Mouse (Mus musculus): ENCODE results near the gene Rnpep. TPM values are rescaled to one million over a fixed set of nuclear protein-coding genes. Genes with fewer than 3 reads are reported as not detected.
A peak's percentile ranks its signal among the peaks of the same experiment; 100 is the strongest.

Gene Rnpep
- polyA plus RNA-seq, 1 experiment from 2014 or later, result 96.1 TPM

- H3K36me3 ChIP-seq (replicated peaks; ENCODE audit: control insufficient read depth, insufficient read depth), result peaks cover 60% of the 10 kb centered on the region
- H3K9ac ChIP-seq, result no peak overlapping the region
- DNase-seq (ENCODE audit: low spot score) (no peak), ATAC-seq (ENCODE audit: low FRiP score) (no peak)
- H3K4me2 ChIP-seq (replicated peaks), result no peak overlapping the region
- no peak overlapping the region for H3K27ac ChIP-seq
- WGBS, result 87% methylated on average over 9 of the region's 9 CpGs
- no peaks in the 10 kb centered on the region for H3K9me3 ChIP-seq (ENCODE audit: control insufficient read depth, low read length)
- no peak overlapping the region for H3K4me3 ChIP-seq (replicated peaks; ENCODE audit: low read length)
- peaks cover 8% of the 10 kb centered on the region; the same call in 1 of the 2 replicates for H3K4me1 ChIP-seq (replicated peaks; ENCODE audit: control insufficient read depth, insufficient read depth, low read length)
- no peaks in the 10 kb centered on the region for H3K27me3 ChIP-seq (ENCODE audit: control insufficient read depth, insufficient read depth, low read length)
These were observed 20.6 kb downstream of the Rnpep start for GRCm38 (mm10) chr1:135263316-135263715.

- Histone ChIP-seq H3K36me3 (replicated peaks; ENCODE audit: control insufficient read depth, insufficient read depth) (peaks cover 56% of the 10 kb centered on the region), H3K4me3 (replicated peaks; ENCODE audit: low read length) (no peak overlapping the region), H3K9ac (no peak overlapping the region), H3K4me2 (replicated peaks) (no peak overlapping the region), H3K27ac (no peak overlapping the region), H3K4me1 (replicated peaks; ENCODE audit: control insufficient read depth, insufficient read depth, low read length) (peaks cover 10% of the 10 kb centered on the region; the same call in 1 of the 2 replicates), H3K9me3 (ENCODE audit: control insufficient read depth, low read length) (no peaks in the 10 kb centered on the region), H3K27me3 (ENCODE audit: control insufficient read depth, insufficient read depth, low read length) (no peaks in the 10 kb centered on the region)
- DNase-seq (ENCODE audit: low spot score) (no peak), ATAC-seq (ENCODE audit: low FRiP score) (no peak)
- 82% methylated on average over 3 of the region's 3 CpGs for WGBS
These were observed 21.6 kb downstream of the Rnpep start for GRCm38 (mm10) chr1:135262329-135262728.

DNA sequence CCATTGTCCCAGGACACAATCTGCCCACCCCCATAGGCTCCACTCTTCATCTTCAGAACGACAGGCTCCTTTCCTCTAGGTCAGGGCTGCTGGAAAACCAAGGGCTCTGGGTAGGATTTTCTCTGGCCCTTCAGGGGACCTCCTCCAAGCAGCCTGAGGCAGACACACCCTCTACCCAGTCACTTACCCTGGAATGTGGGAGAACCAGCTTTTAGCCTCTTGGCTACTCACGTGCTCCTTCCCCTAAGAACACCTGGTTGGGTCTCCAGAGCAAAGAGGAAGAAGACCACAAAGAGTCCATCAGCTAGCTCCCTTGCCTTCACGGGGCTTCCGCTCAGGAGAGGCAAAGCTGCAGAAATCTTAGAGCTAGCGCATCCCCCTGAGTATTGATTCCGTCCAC, 23.0 kb downstream of the Rnpep start:
- no peak for ATAC-seq (ENCODE audit: low FRiP score)
- 74% methylated on average over 6 of the region's 6 CpGs for WGBS

DNA sequence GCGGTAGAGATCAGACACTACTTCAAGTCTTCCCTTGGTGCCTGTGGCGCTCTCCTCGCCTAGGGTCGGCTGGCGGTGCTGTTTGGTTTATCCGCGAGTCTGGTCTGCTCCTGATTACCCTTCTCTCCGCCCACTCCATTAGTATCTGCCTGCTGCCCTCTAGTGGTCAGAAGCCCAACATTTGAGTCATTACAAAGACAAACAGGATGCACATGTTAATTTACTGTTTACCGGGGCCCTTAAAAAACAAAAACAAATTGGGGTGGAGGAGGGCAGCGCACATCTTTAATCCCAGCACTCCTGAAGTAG, 24.8 kb downstream of the Rnpep start:
- H3K4me2 ChIP-seq (replicated peaks), result peak overlapping the region; percentile 48
- peaks cover 27% of the 10 kb centered on the region for H3K36me3 ChIP-seq (replicated peaks; ENCODE audit: control insufficient read depth, insufficient read depth)
- no peak overlapping the region for H3K9ac ChIP-seq
- DNase-seq (ENCODE audit: low spot score) (peak; percentile 91), ATAC-seq (ENCODE audit: low FRiP score) (peak; percentile 80)
- H3K27ac ChIP-seq, result 0 out of 2 replicates have a peak overlapping the region, but pooled peaks have one; percentile 38
- H3K4me3 ChIP-seq (replicated peaks; ENCODE audit: low read length), result peak overlapping the region; percentile 13; the same call in 1 of the 2 replicates
- peaks cover 10% of the 10 kb centered on the region; the same call in 1 of the 2 replicates for H3K4me1 ChIP-seq (replicated peaks; ENCODE audit: control insufficient read depth, insufficient read depth, low read length)
- 2% methylated on average over 10 of the region's 10 CpGs for WGBS
- no peaks in the 10 kb centered on the region for H3K9me3 ChIP-seq (ENCODE audit: control insufficient read depth, low read length)
- H3K27me3 ChIP-seq (ENCODE audit: control insufficient read depth, insufficient read depth, low read length), result no peaks in the 10 kb centered on the region

More for the DNA sequence above, 23.0 kb downstream of the Rnpep start:
- no peak for DNase-seq (ENCODE audit: low spot score)
- Histone ChIP-seq H3K4me3 (replicated peaks; ENCODE audit: low read length) (no peak overlapping the region), H3K27ac (no peak overlapping the region), H3K27me3 (ENCODE audit: control insufficient read depth, insufficient read depth, low read length) (no peaks in the 10 kb centered on the region), H3K4me2 (replicated peaks) (no peak overlapping the region), H3K36me3 (replicated peaks; ENCODE audit: control insufficient read depth, insufficient read depth) (peaks cover 44% of the 10 kb centered on the region), H3K4me1 (replicated peaks; ENCODE audit: control insufficient read depth, insufficient read depth, low read length) (peaks cover 10% of the 10 kb centered on the region; the same call in 1 of the 2 replicates), H3K9me3 (ENCODE audit: control insufficient read depth, low read length) (no peaks in the 10 kb centered on the region), H3K9ac (no peak overlapping the region)

DNA sequence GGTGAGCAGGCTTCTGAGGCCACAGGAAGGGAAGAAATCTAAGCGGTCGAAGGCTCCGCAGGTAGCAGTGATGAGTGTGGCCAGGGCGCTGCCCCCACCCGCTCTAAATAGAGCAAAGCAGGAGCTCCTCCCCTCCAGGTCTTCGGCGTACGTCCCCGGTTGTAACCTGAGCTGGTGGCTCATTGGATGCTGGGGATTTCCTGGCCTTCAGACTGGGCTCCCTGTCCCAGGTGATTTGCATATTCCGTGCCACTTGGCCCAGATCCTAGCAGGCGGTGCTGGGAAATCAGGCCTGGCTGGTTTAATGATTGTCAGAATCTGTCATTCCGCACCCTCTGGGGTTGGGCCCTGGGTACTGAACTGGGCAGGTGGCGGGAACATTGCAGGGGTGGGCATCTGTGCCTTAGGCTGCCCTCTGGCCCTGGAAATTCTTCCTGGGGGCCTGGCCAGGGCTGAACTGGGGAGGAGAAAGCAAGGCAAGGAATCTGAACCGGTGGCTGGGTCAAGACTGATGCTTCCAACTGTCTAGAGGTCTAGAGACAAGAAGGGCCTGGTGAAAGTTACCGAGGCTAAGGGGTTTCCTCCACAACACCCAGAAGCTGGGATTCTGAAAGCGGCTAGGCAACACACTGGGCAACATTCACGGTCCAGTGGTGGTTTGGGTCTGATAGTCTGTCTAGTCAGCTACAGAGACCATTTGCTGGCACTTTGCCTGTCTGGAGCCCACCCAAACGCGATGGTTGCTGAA, 25.3 kb downstream of the Rnpep start, which contains the start of gene Elf3:
Gene Elf3 (minus strand): TSS at position 189 of the 748 bp plus-strand sequence.
- peaks cover 10% of the 10 kb centered on the region; the same call in 1 of the 2 replicates for H3K4me1 ChIP-seq (replicated peaks; ENCODE audit: control insufficient read depth, insufficient read depth, low read length)
- peaks cover 21% of the 10 kb centered on the region for H3K36me3 ChIP-seq (replicated peaks; ENCODE audit: control insufficient read depth, insufficient read depth)
- no peak within 1 kb of the TSS for H3K9ac ChIP-seq
- ATAC-seq (ENCODE audit: low FRiP score) (peak; percentile 46), DNase-seq (ENCODE audit: low spot score) (peak; percentile 49)
- H3K4me3 ChIP-seq (replicated peaks; ENCODE audit: low read length), result peak within 1 kb of the TSS; percentile 13; the same call in 1 of the 2 replicates
- H3K9me3 ChIP-seq (ENCODE audit: control insufficient read depth, low read length), result no peaks in the 10 kb centered on the region
- WGBS, result 5% methylated on average over 19 of the region's 19 CpGs
- 0 out of 2 replicates have a peak within 1 kb of the TSS, but pooled peaks have one; percentile 38 for H3K27ac ChIP-seq
- no peaks in the 10 kb centered on the region for H3K27me3 ChIP-seq (ENCODE audit: control insufficient read depth, insufficient read depth, low read length)
- peak within 1 kb of the TSS; percentile 48 for H3K4me2 ChIP-seq (replicated peaks)

DNA sequence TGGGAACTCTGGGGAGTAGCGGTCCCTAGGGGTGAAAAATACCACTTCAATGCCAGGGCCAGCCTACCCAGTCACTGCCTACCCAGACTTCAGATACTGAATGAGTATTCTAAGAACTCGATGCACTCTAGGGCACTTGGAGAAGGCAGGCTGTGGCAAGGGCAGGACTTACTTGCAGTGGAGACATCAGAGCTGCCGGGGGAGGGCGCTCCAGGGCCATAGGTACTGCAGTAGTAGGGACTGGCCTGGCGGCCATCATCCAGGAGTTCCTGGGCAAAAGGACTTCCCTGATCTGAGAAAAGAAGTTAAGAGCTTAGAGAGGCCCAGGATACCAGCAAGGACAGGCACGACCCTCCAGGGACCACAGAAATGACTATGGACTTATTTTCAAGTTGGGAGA, 27.6 kb downstream of the Rnpep start:
- Histone ChIP-seq H3K4me1 (replicated peaks; ENCODE audit: control insufficient read depth, insufficient read depth, low read length) (peaks cover 10% of the 10 kb centered on the region; the same call in 1 of the 2 replicates), H3K9me3 (ENCODE audit: control insufficient read depth, low read length) (no peaks in the 10 kb centered on the region), H3K27me3 (ENCODE audit: control insufficient read depth, insufficient read depth, low read length) (no peaks in the 10 kb centered on the region), H3K4me3 (replicated peaks; ENCODE audit: low read length) (no peak overlapping the region), H3K4me2 (replicated peaks) (no peak overlapping the region), H3K9ac (no peak overlapping the region), H3K36me3 (replicated peaks; ENCODE audit: control insufficient read depth, insufficient read depth) (no peaks in the 10 kb centered on the region), H3K27ac (no peak overlapping the region)
- DNase-seq (ENCODE audit: low spot score) (no peak), ATAC-seq (ENCODE audit: low FRiP score) (no peak)
- 82% methylated on average over 6 of the region's 6 CpGs for WGBS

DNA sequence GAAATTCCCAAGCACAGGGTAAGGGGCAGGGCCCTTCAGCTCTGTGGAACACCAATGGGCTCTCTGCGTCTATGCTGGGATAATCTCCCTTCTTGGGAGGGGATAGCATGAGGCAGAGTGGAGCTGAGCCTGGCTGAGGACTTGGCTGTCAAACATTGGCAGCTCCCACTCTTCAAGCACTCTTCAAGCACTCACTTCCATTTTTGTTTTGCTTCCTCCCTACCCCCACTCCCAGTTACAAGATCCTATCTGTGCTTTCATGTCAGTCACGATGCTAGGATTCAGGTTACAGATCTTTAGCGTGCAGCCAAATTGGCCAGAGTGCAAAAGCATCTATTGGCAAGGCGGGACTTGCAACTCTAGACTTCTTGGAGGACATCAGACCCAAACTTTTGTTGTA, 31.0 kb downstream of the Rnpep start:
- no peaks in the 10 kb centered on the region for H3K9me3 ChIP-seq (ENCODE audit: control insufficient read depth, low read length)
- H3K4me3 ChIP-seq (replicated peaks; ENCODE audit: low read length), result no peak overlapping the region
- DNase-seq (ENCODE audit: low spot score), result no peak
- H3K36me3 ChIP-seq (replicated peaks; ENCODE audit: control insufficient read depth, insufficient read depth), result no peaks in the 10 kb centered on the region
- H3K4me1 ChIP-seq (replicated peaks; ENCODE audit: control insufficient read depth, insufficient read depth, low read length), result no peaks in the 10 kb centered on the region
- ATAC-seq (ENCODE audit: low FRiP score), result no peak
- no peak overlapping the region for H3K27ac ChIP-seq
- no peak overlapping the region for H3K9ac ChIP-seq
- H3K4me2 ChIP-seq (replicated peaks), result no peak overlapping the region
- H3K27me3 ChIP-seq (ENCODE audit: control insufficient read depth, insufficient read depth, low read length), result no peaks in the 10 kb centered on the region
- 74% methylated on average over 4 of the region's 4 CpGs for WGBS

GRCm38 (mm10) chr1:135251405-135251804, 32.5 kb downstream of the Rnpep start:
- no peak for ATAC-seq (ENCODE audit: low FRiP score)
- no peak overlapping the region for H3K4me3 ChIP-seq (replicated peaks; ENCODE audit: low read length)
- H3K27me3 ChIP-seq (ENCODE audit: control insufficient read depth, insufficient read depth, low read length), result no peaks in the 10 kb centered on the region
- no peaks in the 10 kb centered on the region for H3K4me1 ChIP-seq (replicated peaks; ENCODE audit: control insufficient read depth, insufficient read depth, low read length)
- H3K36me3 ChIP-seq (replicated peaks; ENCODE audit: control insufficient read depth, insufficient read depth), result no peaks in the 10 kb centered on the region
- H3K27ac ChIP-seq, result no peak overlapping the region
- 93% methylated on average over 8 of the region's 8 CpGs for WGBS
- H3K4me2 ChIP-seq (replicated peaks), result no peak overlapping the region
- H3K9me3 ChIP-seq (ENCODE audit: control insufficient read depth, low read length), result no peaks in the 10 kb centered on the region
- DNase-seq (ENCODE audit: low spot score), result no peak
- H3K9ac ChIP-seq, result no peak overlapping the region

GRCm38 (mm10) chr1:135250706-135251105, 33.2 kb downstream of the Rnpep start:
- WGBS, result 88% methylated on average over 2 of the region's 3 CpGs
- Histone ChIP-seq H3K9me3 (ENCODE audit: control insufficient read depth, low read length) (no peaks in the 10 kb centered on the region), H3K27me3 (ENCODE audit: control insufficient read depth, insufficient read depth, low read length) (no peaks in the 10 kb centered on the region), H3K4me2 (replicated peaks) (no peak overlapping the region), H3K9ac (no peak overlapping the region), H3K36me3 (replicated peaks; ENCODE audit: control insufficient read depth, insufficient read depth) (no peaks in the 10 kb centered on the region), H3K4me3 (replicated peaks; ENCODE audit: low read length) (no peak overlapping the region), H3K27ac (no peak overlapping the region), H3K4me1 (replicated peaks; ENCODE audit: control insufficient read depth, insufficient read depth, low read length) (no peaks in the 10 kb centered on the region)
- ATAC-seq (ENCODE audit: low FRiP score) (no peak), DNase-seq (ENCODE audit: low spot score) (no peak)

Measured in hindbrain, embryonic 14.5 days (tissue).